8 mouse cellular contexts compared by ENCODE assay signal in the genomic region with DNA sequence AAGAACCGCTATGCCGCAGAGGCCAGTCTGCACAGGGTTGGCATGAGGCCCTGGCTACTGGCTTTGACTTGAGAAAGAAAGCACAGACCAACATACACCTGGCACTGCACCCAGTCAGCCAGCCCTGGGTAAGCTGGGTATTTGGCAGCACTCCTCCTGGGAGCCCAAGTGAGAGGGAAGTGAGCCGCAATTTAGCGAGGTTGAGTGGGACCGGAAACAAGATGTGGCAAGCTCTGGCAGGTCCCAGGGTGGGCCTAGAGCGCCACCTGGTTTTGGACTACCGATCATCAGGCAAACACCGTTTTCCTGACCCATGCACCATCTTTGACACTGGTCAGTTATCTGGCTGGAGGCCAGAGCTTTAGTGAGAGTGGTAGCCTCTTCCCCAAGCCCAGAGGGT. TPM values are rescaled to one million over a fixed set of nuclear protein-coding genes. Genes with fewer than 3 reads are reported as not detected.
A peak's percentile ranks its signal among the peaks of the same experiment; 100 is the strongest.
DNase-seq lines count a peak whose midpoint lies in the region; ATAC-seq and TF ChIP-seq lines count a peak whose summit lies in the region.

No protein-coding gene starts in this region.

- peak; percentile 67 for ATAC-seq in intestine, embryonic 15.5 days
- ATAC-seq in limb, embryonic 12.5 days (ENCODE audit: insufficient number of reproducible peaks, insufficient read depth, low FRiP score, low TSS enrichment, low read depth) = no peak; the same call in 1 of the 2 replicates
- 0 out of 2 replicates have a peak, but pooled peaks have one; percentile 38 for ATAC-seq in midbrain, embryonic 12.5 days (ENCODE audit: low FRiP score, low read depth)

- no peaks in the 10 kb centered on the region for H3K27me3 ChIP-seq in intestine, embryonic 15.5 days (replicated peaks)
- H3K27me3 ChIP-seq in limb, embryonic 12.5 days = no peaks in the 10 kb centered on the region
- peaks cover 2% of the 10 kb centered on the region; the same call in 1 of the 2 replicates for H3K27me3 ChIP-seq in midbrain, embryonic 12.5 days
- no peaks in the 10 kb centered on the region for H3K27me3 ChIP-seq in spleen, adult 2 months (ENCODE audit: control insufficient read depth, insufficient read depth, low read length)

- H3K4me1 ChIP-seq in intestine, embryonic 15.5 days (replicated peaks) = no peaks in the 10 kb centered on the region
- H3K4me1 ChIP-seq in limb, embryonic 12.5 days (replicated peaks) = peaks cover 6% of the 10 kb centered on the region; the same call in 1 of the 2 replicates
- H3K4me1 ChIP-seq in midbrain, embryonic 12.5 days = 0 out of 2 replicates have a peak, but pooled peaks cover 8% of the 10 kb centered on the region
- peaks cover 11% of the 10 kb centered on the region; the same call in 1 of the 2 replicates for H3K4me1 ChIP-seq in spleen, adult 2 months (ENCODE audit: control insufficient read depth, insufficient read depth, insufficient read length)

- H3K36me3 ChIP-seq in intestine, embryonic 15.5 days = no peaks in the 10 kb centered on the region
- H3K36me3 ChIP-seq in limb, embryonic 12.5 days = no peaks in the 10 kb centered on the region
- H3K36me3 ChIP-seq in midbrain, embryonic 12.5 days = no peaks in the 10 kb centered on the region
- no peaks in the 10 kb centered on the region for H3K36me3 ChIP-seq in spleen, adult 2 months (ENCODE audit: control insufficient read depth, insufficient read depth, low read length)

- no peaks in the 10 kb centered on the region for H3K9me3 ChIP-seq in intestine, embryonic 15.5 days
- H3K9me3 ChIP-seq in limb, embryonic 12.5 days = no peaks in the 10 kb centered on the region
- H3K9me3 ChIP-seq in midbrain, embryonic 12.5 days = no peaks in the 10 kb centered on the region

- no peak overlapping the region for H3K9ac ChIP-seq in intestine, embryonic 15.5 days
- no peak overlapping the region for H3K9ac ChIP-seq in limb, embryonic 12.5 days (replicated peaks)
- no peak overlapping the region for H3K9ac ChIP-seq in midbrain, embryonic 12.5 days (replicated peaks)

- H3K4me3 ChIP-seq in intestine, embryonic 15.5 days (replicated peaks) = no peak overlapping the region
- H3K4me3 ChIP-seq in limb, embryonic 12.5 days (replicated peaks) = no peak overlapping the region
- H3K4me3 ChIP-seq in midbrain, embryonic 12.5 days = no peak overlapping the region
- H3K4me3 ChIP-seq in spleen, adult 2 months (ENCODE audit: extremely low read depth, insufficient read depth, insufficient read length) = no peak overlapping the region

- 0 out of 2 replicates have a peak overlapping the region, but pooled peaks have one; percentile 1 for H3K4me2 ChIP-seq in intestine, embryonic 15.5 days (replicated peaks)
- peak overlapping the region; percentile 27; the same call in 1 of the 2 replicates for H3K4me2 ChIP-seq in limb, embryonic 12.5 days
- H3K4me2 ChIP-seq in midbrain, embryonic 12.5 days (replicated peaks) = no peak overlapping the region

- TF ChIP-seq CTCF in spleen, adult 2 months (IDR thresholded peaks at IDR 0.05; ENCODE audit: extremely low read depth, insufficient read depth, insufficient read length, insufficient replicate concordance) = peak; percentile 95

- no peak overlapping the region for H3K27ac ChIP-seq in intestine, embryonic 15.5 days
- H3K27ac ChIP-seq in limb, embryonic 12.5 days = no peak overlapping the region
- no peak overlapping the region for H3K27ac ChIP-seq in midbrain, embryonic 12.5 days (replicated peaks)
- H3K27ac ChIP-seq in spleen, adult 2 months (ENCODE audit: insufficient read depth, low read length) = no peak overlapping the region

- TF ChIP-seq POLR2A in spleen, adult 2 months (IDR thresholded peaks at IDR 0.05; ENCODE audit: low read depth, low read length) = no peak

- WGBS in intestine, embryonic 15.5 days = 24% methylated on average over 8 of the region's 8 CpGs
- WGBS in limb, embryonic 12.5 days = 24% methylated on average over 8 of the region's 8 CpGs
- WGBS in midbrain, embryonic 12.5 days = 33% methylated on average over 8 of the region's 8 CpGs
- 17% methylated on average over 8 of the region's 8 CpGs for WGBS in spleen, adult 2 months

- DNase-seq in right cerebral cortex, postnatal 10 days (ENCODE audit: low spot score in 2 of 2) = peak; percentile 75 to 77
- no peak for DNase-seq in right cerebral cortex, adult 18-20 months
- peak; percentile 72 to 78 for DNase-seq in cerebellum, postnatal 25 days
- peak; percentile 32 for DNase-seq in gastrocnemius, postnatal 25 days
- DNase-seq in spleen, adult 2 months (ENCODE audit: low read depth in 1 of 2, low spot score in 2 of 2) = peak; percentile 64 to 77

RNA-seq across cellular contexts. Expression of gene Lbr, which starts 38.7 kb away (rescaled TPM):
- 10 to 100 TPM; 17.8 to 18.7 TPM for total RNA-seq in gastrocnemius, postnatal 25 days (2021)
- polyA plus RNA-seq in intestine, embryonic 15.5 days (2015; fragmentation: Nextera tagmentation; extraction: Ambion mirVana) = 138 and 156 TPM in 2 replicates
- polyA plus RNA-seq in limb, embryonic 12.5 days (2016; fragmentation: Nextera tagmentation; extraction: Ambion mirVana) = 140 and 142 TPM in 2 replicates
- polyA plus RNA-seq in midbrain, embryonic 12.5 days (2016; fragmentation: Nextera tagmentation; extraction: Ambion mirVana) = 146 and 147 TPM in 2 replicates
- polyA plus RNA-seq in spleen, adult 2 months (2012; rRNA removed) = 48.8 and 50.5 TPM in 2 replicates
